Mouse (Mus musculus): ENCODE measurements around the gene Rab31. TPM values are rescaled to one million over a fixed set of nuclear protein-coding genes. Genes with fewer than 3 reads are reported as not detected.

Gene Rab31
- polyA plus RNA-seq, 1 experiment from 2014 or later, result 58.6 TPM

GRCm38 (mm10) chr17:65743664-65744330, 28.8 kb downstream of the Rab31 start:
- Histone ChIP-seq H3K4me1 (peaks cover 29% of the 10 kb centered on the region), H3K4me3 (no peak overlapping the region), H3K27ac (0 out of 2 replicates have a peak overlapping the region, but pooled peaks have one; percentile 12), H3K27me3 (ENCODE audit: poor library complexity, severe bottlenecking) (no peaks in the 10 kb centered on the region), H3K36me3 (replicated peaks) (peaks cover 23% of the 10 kb centered on the region), H3K9me3 (peaks cover 12% of the 10 kb centered on the region)
- 81% methylated on average over 11 of the region's 11 CpGs for WGBS
- no peak for DNase-seq (ENCODE audit: extremely low spot score, low spot score)

- no peak for DNase-seq (ENCODE audit: extremely low spot score, low spot score)
These were observed 29.6 kb downstream of the Rab31 start for GRCm38 (mm10) chr17:65742969-65743368.

GRCm38 (mm10) chr17:65742245-65742905, 30.2 kb downstream of the Rab31 start:
- no peak overlapping the region for H3K4me3 ChIP-seq
- H3K9me3 ChIP-seq, result peaks cover 12% of the 10 kb centered on the region
- no peak for DNase-seq (ENCODE audit: extremely low spot score, low spot score)
- no peak overlapping the region for H3K27ac ChIP-seq
- H3K27me3 ChIP-seq (ENCODE audit: poor library complexity, severe bottlenecking), result no peaks in the 10 kb centered on the region
- peaks cover 23% of the 10 kb centered on the region for H3K36me3 ChIP-seq (replicated peaks)
- peaks cover 29% of the 10 kb centered on the region for H3K4me1 ChIP-seq
- 69% methylated on average over 10 of the region's 10 CpGs for WGBS

More at GRCm38 (mm10) chr17:65742969-65743368, 29.6 kb downstream of the Rab31 start:
- Histone ChIP-seq H3K4me1 (peaks cover 29% of the 10 kb centered on the region), H3K27me3 (ENCODE audit: poor library complexity, severe bottlenecking) (no peaks in the 10 kb centered on the region), H3K9me3 (peaks cover 12% of the 10 kb centered on the region), H3K4me3 (no peak overlapping the region), H3K36me3 (replicated peaks) (peaks cover 23% of the 10 kb centered on the region), H3K27ac (no peak overlapping the region)
- WGBS, result 74% methylated on average over 4 of the region's 4 CpGs

GRCm38 (mm10) chr17:65741565-65741964, 31.0 kb downstream of the Rab31 start:
- peaks cover 12% of the 10 kb centered on the region for H3K9me3 ChIP-seq
- no peak overlapping the region for H3K27ac ChIP-seq
- peaks cover 23% of the 10 kb centered on the region for H3K36me3 ChIP-seq (replicated peaks)
- no peak overlapping the region for H3K4me3 ChIP-seq
- H3K27me3 ChIP-seq (ENCODE audit: poor library complexity, severe bottlenecking), result no peaks in the 10 kb centered on the region
- DNase-seq (ENCODE audit: extremely low spot score, low spot score), result no peak
- WGBS, result 92% methylated on average over 4 of the region's 4 CpGs
- H3K4me1 ChIP-seq, result peaks cover 28% of the 10 kb centered on the region

- no peaks in the 10 kb centered on the region for H3K27me3 ChIP-seq (ENCODE audit: poor library complexity, severe bottlenecking)
- 87% methylated on average over 15 of the region's 15 CpGs for WGBS
These were observed 32.5 kb downstream of the Rab31 start for GRCm38 (mm10) chr17:65739874-65740725.

GRCm38 (mm10) chr17:65737622-65738021, 34.9 kb downstream of the Rab31 start:
- WGBS, result 90% methylated on average over 6 of the region's 6 CpGs
- H3K27ac ChIP-seq, result no peak overlapping the region
- no peaks in the 10 kb centered on the region for H3K27me3 ChIP-seq (ENCODE audit: poor library complexity, severe bottlenecking)
- H3K4me1 ChIP-seq, result peaks cover 9% of the 10 kb centered on the region
- H3K36me3 ChIP-seq (replicated peaks), result no peaks in the 10 kb centered on the region; the same call in 1 of the 2 replicates
- no peaks in the 10 kb centered on the region for H3K9me3 ChIP-seq
- no peak for DNase-seq (ENCODE audit: extremely low spot score, low spot score)
- no peak overlapping the region for H3K4me3 ChIP-seq

More at GRCm38 (mm10) chr17:65739874-65740725, 32.5 kb downstream of the Rab31 start:
- Histone ChIP-seq H3K36me3 (replicated peaks) (peaks cover 17% of the 10 kb centered on the region), H3K4me3 (no peak overlapping the region), H3K9me3 (peaks cover 9% of the 10 kb centered on the region), H3K4me1 (peaks cover 23% of the 10 kb centered on the region), H3K27ac (no peak overlapping the region)
- no peak for DNase-seq (ENCODE audit: extremely low spot score, low spot score)

GRCm38 (mm10) chr17:65737175-65737574, 35.4 kb downstream of the Rab31 start:
- Histone ChIP-seq H3K9me3 (no peaks in the 10 kb centered on the region), H3K4me3 (no peak overlapping the region), H3K36me3 (replicated peaks) (no peaks in the 10 kb centered on the region; the same call in 1 of the 2 replicates), H3K27ac (no peak overlapping the region), H3K4me1 (peaks cover 5% of the 10 kb centered on the region), H3K27me3 (ENCODE audit: poor library complexity, severe bottlenecking) (no peaks in the 10 kb centered on the region)
- 87% methylated on average over 5 of the region's 5 CpGs for WGBS
- no peak for DNase-seq (ENCODE audit: extremely low spot score, low spot score)

GRCm38 (mm10) chr17:65735088-65735487, 37.5 kb downstream of the Rab31 start:
- DNase-seq (ENCODE audit: extremely low spot score, low spot score), result no peak
- Histone ChIP-seq H3K9me3 (no peaks in the 10 kb centered on the region), H3K27me3 (ENCODE audit: poor library complexity, severe bottlenecking) (no peaks in the 10 kb centered on the region), H3K36me3 (replicated peaks) (no peaks in the 10 kb centered on the region), H3K4me3 (no peak overlapping the region), H3K27ac (no peak overlapping the region), H3K4me1 (no peaks in the 10 kb centered on the region)
- WGBS, result 92% methylated on average over 2 of the region's 2 CpGs

- 85% methylated on average over 4 of the region's 4 CpGs for WGBS
- no peaks in the 10 kb centered on the region for H3K27me3 ChIP-seq (ENCODE audit: poor library complexity, severe bottlenecking)
- no peaks in the 10 kb centered on the region for H3K36me3 ChIP-seq (replicated peaks)
- H3K4me1 ChIP-seq, result no peaks in the 10 kb centered on the region
- H3K4me3 ChIP-seq, result no peak overlapping the region
- no peak for DNase-seq (ENCODE audit: extremely low spot score, low spot score)
- no peak overlapping the region for H3K27ac ChIP-seq
- no peaks in the 10 kb centered on the region for H3K9me3 ChIP-seq
These were observed 39.9 kb downstream of the Rab31 start for GRCm38 (mm10) chr17:65732666-65733065.

GRCm38 (mm10) chr17:65731710-65732109, 40.8 kb downstream of the Rab31 start:
- WGBS, result 89% methylated on average over 9 of the region's 9 CpGs
- Histone ChIP-seq H3K27ac (no peak overlapping the region), H3K27me3 (ENCODE audit: poor library complexity, severe bottlenecking) (no peaks in the 10 kb centered on the region), H3K4me1 (no peaks in the 10 kb centered on the region), H3K9me3 (no peaks in the 10 kb centered on the region), H3K36me3 (replicated peaks) (no peaks in the 10 kb centered on the region), H3K4me3 (no peak overlapping the region)
- no peak for DNase-seq (ENCODE audit: extremely low spot score, low spot score)

- no peak for DNase-seq (ENCODE audit: extremely low spot score, low spot score)
- H3K9me3 ChIP-seq, result no peaks in the 10 kb centered on the region
- H3K27ac ChIP-seq, result 0 out of 2 replicates have a peak overlapping the region, but pooled peaks have one; percentile 20
- H3K4me1 ChIP-seq, result peaks cover 7% of the 10 kb centered on the region
- no peaks in the 10 kb centered on the region for H3K27me3 ChIP-seq (ENCODE audit: poor library complexity, severe bottlenecking)
- WGBS, result 84% methylated on average over 13 of the region's 16 CpGs
- H3K4me3 ChIP-seq, result no peak overlapping the region
- H3K36me3 ChIP-seq (replicated peaks), result no peaks in the 10 kb centered on the region
These were observed 42.4 kb downstream of the Rab31 start for GRCm38 (mm10) chr17:65729945-65730741.

- H3K27ac ChIP-seq, result no peak overlapping the region
- no peak for DNase-seq (ENCODE audit: extremely low spot score, low spot score)
- H3K4me1 ChIP-seq, result peaks cover 13% of the 10 kb centered on the region
- H3K36me3 ChIP-seq (replicated peaks), result peaks cover 12% of the 10 kb centered on the region; the same call in 1 of the 2 replicates
- no peaks in the 10 kb centered on the region for H3K27me3 ChIP-seq (ENCODE audit: poor library complexity, severe bottlenecking)
- no peaks in the 10 kb centered on the region for H3K9me3 ChIP-seq
- H3K4me3 ChIP-seq, result no peak overlapping the region
- 85% methylated on average over 5 of the region's 5 CpGs for WGBS
These were observed 45.8 kb downstream of the Rab31 start for GRCm38 (mm10) chr17:65726755-65727154.

All from forebrain, embryonic 10.5 days (tissue).